Mouse (Mus musculus) lung, postnatal 0 days (tissue): ENCODE data around the gene Agbl4.

Source experiments
- CTCF ChIP-seq: IDR thresholded peaks from 2 replicates; pipeline ENCODE4 v1.5.1; 2016; ENCODE audit warnings: antibody characterized with exemption, mild to moderate bottlenecking
- EP300 ChIP-seq: IDR thresholded peaks from 2 replicates; pipeline ENCODE4 v1.6.1; 2016; ENCODE audit warnings: antibody characterized with exemption, mild to moderate bottlenecking, control low read depth

DNA sequence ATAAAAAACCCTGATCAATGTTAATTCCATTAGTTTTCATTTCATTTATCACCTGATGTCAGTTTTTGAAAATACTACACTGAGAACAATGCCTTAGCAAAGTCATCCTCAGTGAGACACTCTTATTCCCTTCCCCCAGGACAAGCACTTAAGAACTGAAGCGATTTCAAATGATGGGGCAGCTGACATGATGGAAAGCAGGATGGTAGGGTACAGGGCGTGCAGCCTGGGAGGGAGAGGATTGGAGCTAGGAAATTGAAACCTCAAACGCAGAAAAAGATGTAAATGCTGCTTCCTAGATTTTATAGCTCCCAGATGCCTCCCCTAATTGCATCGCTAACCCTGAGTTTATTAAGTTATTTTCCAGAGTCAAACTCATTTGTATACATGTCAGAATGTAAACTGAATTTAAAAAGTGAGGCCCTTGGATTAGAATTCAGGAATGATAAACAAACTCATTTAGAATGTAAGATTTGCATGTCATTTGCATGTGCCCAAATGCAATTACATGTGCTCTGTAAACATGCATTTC, 959.2 kb downstream of the Agbl4 start:
- TF ChIP-seq EP300 (no peak), CTCF (no peak)
